Mouse (Mus musculus) liver, embryonic 15.5 days (tissue): Measurements from ENCODE around the gene Bbs4. TPM values are rescaled to one million over a fixed set of nuclear protein-coding genes. Genes with fewer than 3 reads are reported as not detected.

Experiments
- ATAC-seq: fragments of 200-750 bp; cut with Nextera tagmentation; 2 replicates; pipeline ENCODE4 v1.8.0; 2017; ENCODE audit warnings: moderate number of reproducible peaks, mild to moderate bottlenecking, moderate library complexity; ENCODE audit not compliant: insufficient read depth
- H3K27ac ChIP-seq: fragments of 300-500 bp; sonication (generic); replicated peaks from 2 replicates; pipeline ENCODE4 v1.5.1; 2015; ENCODE audit warnings: mild to moderate bottlenecking, inconsistent platforms
- H3K27me3 ChIP-seq: fragments of 300-500 bp; sonication (generic); 2 replicates; pipeline ENCODE4 v1.6.1; 2015; ENCODE audit warnings: mild to moderate bottlenecking, inconsistent platforms
- H3K36me3 ChIP-seq: fragments of 300-500 bp; sonication (generic); replicated peaks from 2 replicates; pipeline ENCODE4 v1.6.1; 2015; ENCODE audit warnings: moderate library complexity, mild to moderate bottlenecking, inconsistent platforms
- H3K4me1 ChIP-seq: fragments of 300-500 bp; sonication (generic); replicated peaks from 2 replicates; pipeline ENCODE4 v1.6.1; 2015; ENCODE audit warnings: inconsistent platforms
- H3K4me2 ChIP-seq: fragments of 300-500 bp; sonication (generic); 2 replicates; pipeline ENCODE4 v1.6.1; 2015; ENCODE audit warnings: moderate library complexity, mild to moderate bottlenecking, inconsistent platforms
- H3K4me3 ChIP-seq: fragments of 300-500 bp; sonication (generic); replicated peaks from 2 replicates; pipeline ENCODE4 v1.5.1; 2015; ENCODE audit warnings: mild to moderate bottlenecking, inconsistent platforms
- H3K9ac ChIP-seq: fragments of 300-500 bp; sonication (generic); 2 replicates; pipeline ENCODE4 v1.6.1; 2015; ENCODE audit warnings: moderate library complexity, mild to moderate bottlenecking, inconsistent platforms
- H3K9me3 ChIP-seq: fragments of 300-500 bp; sonication (generic); replicated peaks from 2 replicates; pipeline ENCODE4 v1.6.1; 2016; ENCODE audit warnings: inconsistent platforms
- WGBS: fragments of 180-500 bp; shearing (Covaris S2); methylation state at CpG from one replicate; pipeline ENCODE4 v1.1.7; 2015; ENCODE audit warnings: mixed read lengths; ENCODE audit not compliant: insufficient replicate concordance; 5-methylcytosine and 5-hydroxymethylcytosine counted together
- polyA plus RNA-seq: library from polyadenylated mRNA; unstranded; fragments of >200 nt; fragmentation: Nextera tagmentation; extraction: Ambion mirVana; gene quantifications from 2 replicates; pipeline ENCODE4 v1.2.1, GENCODE M21; 2015

Gene Bbs4
- polyA plus RNA-seq, 1 experiment from 2014 or later: 1.8 TPM

DNA sequence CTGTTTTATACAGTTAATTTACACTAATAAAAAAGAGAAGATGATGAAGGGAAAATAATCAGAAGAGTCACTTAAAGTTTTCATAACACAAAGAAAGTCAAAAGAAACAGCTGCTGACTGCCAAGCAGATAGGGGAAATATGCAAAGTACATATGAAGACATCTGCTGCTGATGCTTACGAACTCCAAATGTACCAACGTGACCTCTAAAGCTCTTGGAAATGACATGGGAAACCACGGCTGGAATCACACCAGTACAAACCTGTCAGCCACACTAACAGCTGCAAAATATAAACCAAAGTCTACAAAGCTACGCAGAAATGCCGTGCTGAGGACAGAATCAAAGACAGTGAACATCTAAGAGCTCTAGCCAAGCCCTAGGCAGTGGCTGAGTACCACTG, 14.2 kb downstream of the Bbs4 start:
- no peak for ATAC-seq
- Histone ChIP-seq H3K4me3 (no peak overlapping the region), H3K9ac (no peak overlapping the region), H3K27ac (no peak overlapping the region), H3K27me3 (no peaks in the 10 kb centered on the region), H3K9me3 (no peaks in the 10 kb centered on the region), H3K36me3 (no peaks in the 10 kb centered on the region; the same call in 1 of the 2 replicates), H3K4me2 (no peak overlapping the region), H3K4me1 (peaks cover 11% of the 10 kb centered on the region)
- WGBS: 73% methylated on average over 5 of the region's 5 CpGs

DNA sequence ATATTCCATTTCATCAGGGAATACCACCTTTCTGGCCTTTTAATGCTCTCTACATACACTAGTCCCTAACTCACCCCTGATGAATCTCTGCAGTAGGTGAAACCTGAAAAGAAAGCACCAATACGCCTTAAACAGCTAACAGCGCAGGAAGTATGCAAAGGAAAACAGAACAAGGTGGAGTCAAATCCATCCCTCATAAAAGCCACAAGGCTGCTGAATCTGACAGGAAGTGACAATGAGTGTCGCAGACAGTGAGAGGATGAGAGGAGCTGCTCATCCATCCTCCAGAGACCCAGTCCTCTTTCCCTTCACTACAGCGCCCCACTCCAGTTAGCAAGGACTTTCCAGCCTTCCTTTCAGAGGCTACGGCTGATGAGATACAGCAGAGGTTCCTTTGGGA, 14.9 kb downstream of the Bbs4 start:
- Histone ChIP-seq H3K4me2 (no peak overlapping the region), H3K9me3 (no peaks in the 10 kb centered on the region), H3K27me3 (no peaks in the 10 kb centered on the region), H3K4me1 (peaks cover 11% of the 10 kb centered on the region), H3K27ac (no peak overlapping the region), H3K4me3 (no peak overlapping the region), H3K36me3 (no peaks in the 10 kb centered on the region; the same call in 1 of the 2 replicates), H3K9ac (no peak overlapping the region)
- WGBS: 71% methylated on average over 5 of the region's 5 CpGs
- ATAC-seq: no peak

DNA sequence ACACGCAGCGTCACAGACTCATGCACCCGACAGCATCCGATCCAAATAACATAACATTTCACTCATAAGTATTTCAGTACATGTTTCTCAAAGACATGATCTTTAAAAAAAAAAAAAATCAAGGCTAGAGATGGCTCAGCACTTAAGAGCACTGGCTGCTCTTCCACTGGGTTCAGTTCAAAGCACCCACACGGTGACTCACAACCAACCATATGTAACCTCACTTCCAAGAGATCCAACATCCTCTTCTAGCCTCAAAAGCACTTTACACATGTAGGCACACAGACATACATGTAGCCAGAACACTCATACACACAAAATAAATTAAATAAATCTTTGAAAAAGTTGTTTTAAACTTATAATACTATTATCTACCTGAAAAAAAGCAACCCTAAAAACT, 15.4 kb downstream of the Bbs4 start:
- no peak overlapping the region for H3K9ac ChIP-seq
- H3K9me3 ChIP-seq: no peaks in the 10 kb centered on the region
- H3K4me1 ChIP-seq: peaks cover 11% of the 10 kb centered on the region
- no peak overlapping the region for H3K27ac ChIP-seq
- no peaks in the 10 kb centered on the region; the same call in 1 of the 2 replicates for H3K36me3 ChIP-seq
- ATAC-seq: no peak
- 81% methylated on average over 5 of the region's 5 CpGs for WGBS
- no peak overlapping the region for H3K4me3 ChIP-seq
- H3K27me3 ChIP-seq: no peaks in the 10 kb centered on the region
- H3K4me2 ChIP-seq: no peak overlapping the region

DNA sequence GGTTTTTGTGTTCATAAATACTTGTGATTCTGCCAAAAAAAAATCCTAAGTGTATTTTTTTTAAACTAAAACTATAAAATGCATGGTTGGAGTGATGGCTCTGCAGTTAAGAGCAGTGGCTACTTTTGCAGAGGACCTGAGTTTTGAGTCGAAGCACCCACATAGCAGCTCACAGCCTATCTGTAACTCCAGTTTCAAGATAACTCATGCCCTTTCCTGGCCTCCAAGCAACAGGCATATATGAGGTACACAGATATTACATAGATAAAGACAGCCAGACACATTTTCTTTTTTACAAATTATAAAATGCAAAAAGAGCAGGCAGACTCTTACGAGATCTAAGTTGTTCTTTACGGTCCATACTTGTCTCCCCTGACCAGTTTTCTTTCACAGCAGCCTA, 16.8 kb downstream of the Bbs4 start:
- 54% methylated on average over 3 of the region's 3 CpGs for WGBS
- Histone ChIP-seq H3K9me3 (no peaks in the 10 kb centered on the region), H3K27ac (no peak overlapping the region), H3K4me2 (no peak overlapping the region), H3K4me3 (no peak overlapping the region), H3K4me1 (peaks cover 11% of the 10 kb centered on the region), H3K9ac (no peak overlapping the region), H3K27me3 (no peaks in the 10 kb centered on the region), H3K36me3 (no peaks in the 10 kb centered on the region; the same call in 1 of the 2 replicates)
- ATAC-seq: no peak

DNA sequence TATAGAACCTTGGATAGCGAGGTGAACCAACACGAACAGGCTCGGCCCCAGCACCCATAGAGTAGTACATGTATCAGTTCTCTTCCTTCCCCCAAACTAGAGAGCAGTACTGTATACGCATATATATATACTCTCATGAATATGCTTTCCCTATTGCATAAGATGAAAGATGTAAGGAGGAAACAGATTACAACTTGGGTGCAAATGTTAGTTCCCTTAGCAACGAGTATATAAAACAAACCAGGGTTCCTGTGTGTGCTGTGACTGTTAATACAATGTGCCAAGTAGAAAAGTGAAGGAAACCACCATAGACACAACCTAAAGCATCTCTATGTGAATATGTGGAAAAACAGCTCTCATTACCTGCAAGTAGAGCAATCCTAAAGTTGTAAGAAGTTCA, 23.3 kb downstream of the Bbs4 start:
- ATAC-seq: no peak
- Histone ChIP-seq H3K4me2 (no peak overlapping the region), H3K36me3 (0 out of 2 replicates have a peak, but pooled peaks cover 6% of the 10 kb centered on the region), H3K9me3 (no peaks in the 10 kb centered on the region), H3K4me1 (peaks cover under 1% of the 10 kb centered on the region; the same call in 1 of the 2 replicates), H3K27me3 (no peaks in the 10 kb centered on the region), H3K27ac (no peak overlapping the region), H3K9ac (no peak overlapping the region), H3K4me3 (no peak overlapping the region)
- 82% methylated on average over 5 of the region's 5 CpGs for WGBS

DNA sequence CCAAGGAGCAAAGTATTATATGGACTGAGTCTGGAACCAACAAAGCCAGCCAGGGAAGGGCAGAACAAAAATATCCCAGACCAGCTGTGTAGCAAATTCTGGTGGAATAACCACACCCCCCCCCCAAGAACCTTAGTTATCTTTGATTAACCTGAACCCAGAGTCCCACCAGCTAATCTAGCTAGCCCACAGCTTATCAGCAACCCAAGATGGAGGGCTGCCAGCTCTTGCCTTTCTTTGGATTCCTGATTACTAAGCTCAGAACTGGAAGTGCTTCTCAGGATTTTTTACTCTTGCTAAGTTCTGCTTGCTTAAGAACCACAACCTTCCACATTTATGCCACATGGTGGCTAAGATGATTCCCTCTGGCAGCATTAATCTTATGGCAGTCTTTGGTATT, 29.0 kb downstream of the Bbs4 start:
- peak; percentile 58; the same call in 1 of the 2 replicates for ATAC-seq
- H3K27ac ChIP-seq: no peak overlapping the region
- no peak overlapping the region for H3K4me3 ChIP-seq
- H3K9me3 ChIP-seq: no peaks in the 10 kb centered on the region
- no peak overlapping the region for H3K9ac ChIP-seq
- peaks cover 13% of the 10 kb centered on the region for H3K4me1 ChIP-seq
- H3K4me2 ChIP-seq: no peak overlapping the region
- no peaks in the 10 kb centered on the region for H3K27me3 ChIP-seq
- peaks cover 28% of the 10 kb centered on the region; the same call in 1 of the 2 replicates for H3K36me3 ChIP-seq

DNA sequence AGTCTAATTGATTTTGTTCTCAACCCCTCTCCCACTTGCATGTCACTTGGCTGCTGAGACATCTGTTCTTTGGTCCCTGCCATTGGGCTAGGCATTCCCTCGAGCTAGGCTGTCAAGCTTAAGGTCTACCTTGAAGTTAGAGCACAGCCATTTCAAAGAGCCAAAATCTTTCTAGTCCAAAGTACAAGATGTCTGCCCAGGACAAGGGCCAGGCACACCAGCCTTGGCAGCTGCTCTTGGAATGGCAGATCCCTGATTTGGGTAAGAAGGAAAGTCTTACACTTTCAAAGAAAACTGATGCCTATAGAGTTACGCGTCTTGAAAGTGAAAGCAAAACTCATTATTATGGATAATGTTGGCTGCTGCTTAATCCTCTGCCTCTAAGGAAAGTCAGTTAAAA, 37.1 kb downstream of the Bbs4 start:
- no peaks in the 10 kb centered on the region for H3K9me3 ChIP-seq
- ATAC-seq: no peak
- 81% methylated on average over 3 of the region's 3 CpGs for WGBS

DNA sequence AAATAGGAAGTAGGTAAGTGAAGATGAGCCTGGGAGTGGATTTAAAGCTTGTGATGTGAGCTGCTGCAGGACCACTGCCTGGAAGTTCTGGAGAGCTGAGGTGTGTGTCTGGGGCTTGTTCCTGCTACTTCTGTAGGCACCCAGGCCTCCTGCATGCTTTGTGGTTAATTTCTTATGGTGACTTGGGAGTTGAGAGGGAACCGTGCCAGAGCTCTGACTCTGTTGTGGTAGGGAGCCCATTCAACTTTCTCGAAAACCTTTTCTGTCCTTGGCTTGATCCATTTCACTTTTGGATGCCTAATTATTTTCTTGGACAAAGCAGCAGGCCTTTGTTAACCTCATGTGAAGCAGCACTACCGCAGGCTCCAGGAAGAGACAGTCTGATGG, 42.0 kb downstream of the Bbs4 start:
- no peaks in the 10 kb centered on the region for H3K4me1 ChIP-seq
- no peak overlapping the region for H3K4me2 ChIP-seq
- H3K27ac ChIP-seq: no peak overlapping the region
- no peak for ATAC-seq
- 84% methylated on average over 3 of the region's 3 CpGs for WGBS
- H3K9me3 ChIP-seq: no peaks in the 10 kb centered on the region
- no peaks in the 10 kb centered on the region for H3K27me3 ChIP-seq
- H3K36me3 ChIP-seq: peaks cover 72% of the 10 kb centered on the region
- H3K9ac ChIP-seq: no peak overlapping the region
- no peak overlapping the region for H3K4me3 ChIP-seq

More for the DNA sequence above, 37.1 kb downstream of the Bbs4 start:
- no peak overlapping the region for H3K27ac ChIP-seq
- H3K4me3 ChIP-seq: no peak overlapping the region
- no peaks in the 10 kb centered on the region for H3K27me3 ChIP-seq
- H3K36me3 ChIP-seq: peaks cover 41% of the 10 kb centered on the region
- H3K4me2 ChIP-seq: no peak overlapping the region
- H3K4me1 ChIP-seq: no peaks in the 10 kb centered on the region
- no peak overlapping the region for H3K9ac ChIP-seq

DNA sequence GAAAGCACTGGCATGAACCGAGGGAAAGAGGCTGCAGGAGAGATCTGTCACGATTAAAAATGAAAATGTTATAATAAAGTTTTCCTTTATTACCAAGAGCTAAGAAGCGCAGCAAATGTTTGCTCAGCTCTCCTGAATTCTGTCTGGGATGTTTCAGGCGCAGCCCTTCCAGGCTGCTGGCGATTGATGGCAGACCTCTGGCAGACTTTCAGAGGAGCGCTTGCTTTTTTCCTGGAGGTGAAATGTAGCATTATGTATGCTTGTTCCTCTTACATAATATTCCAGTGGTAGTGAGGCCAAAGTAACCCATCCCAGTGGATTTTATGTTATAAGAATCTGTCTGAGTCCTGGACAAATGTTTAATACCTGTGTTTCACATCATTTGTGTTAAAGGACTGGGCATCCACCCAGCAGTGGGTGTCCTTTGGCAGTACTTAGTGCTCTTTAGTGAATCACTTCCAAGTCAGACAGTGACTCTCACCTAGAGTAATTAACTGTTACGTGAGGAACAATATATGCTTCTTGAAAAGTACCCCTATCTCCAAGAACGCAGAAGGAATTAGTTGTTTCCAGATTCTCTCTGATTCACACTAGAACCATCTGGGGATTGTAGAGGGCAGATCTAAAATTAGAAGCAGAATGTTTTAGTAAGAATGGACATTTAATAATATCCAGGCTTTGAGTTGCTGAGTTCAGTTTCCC, 42.6 kb downstream of the Bbs4 start:
- H3K4me1 ChIP-seq: no peaks in the 10 kb centered on the region
- no peak overlapping the region for H3K4me2 ChIP-seq
- H3K4me3 ChIP-seq: no peak overlapping the region
- H3K9me3 ChIP-seq: no peaks in the 10 kb centered on the region
- no peak overlapping the region for H3K9ac ChIP-seq
- H3K36me3 ChIP-seq: peaks cover 76% of the 10 kb centered on the region
- no peak for ATAC-seq
- WGBS: 85% methylated on average over 8 of the region's 8 CpGs
- H3K27ac ChIP-seq: no peak overlapping the region
- H3K27me3 ChIP-seq: no peaks in the 10 kb centered on the region

DNA sequence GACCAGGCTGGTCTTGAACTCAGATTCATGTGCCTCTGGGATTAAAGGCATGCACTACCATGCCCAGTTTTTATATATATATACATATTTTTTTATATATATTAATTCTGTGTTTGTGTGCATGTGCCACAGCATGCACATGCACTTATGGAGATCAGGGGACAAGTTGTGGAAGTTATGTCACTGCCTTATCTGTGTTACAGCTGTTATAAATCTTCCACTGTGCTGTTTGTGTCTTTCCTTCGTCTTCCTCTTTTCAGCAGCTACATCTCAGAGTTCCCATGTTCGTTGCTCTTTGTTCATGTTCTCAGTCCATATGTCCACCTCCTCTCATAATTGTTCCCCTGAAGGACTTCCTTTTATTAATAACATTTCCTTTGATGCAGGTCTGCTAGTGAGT, 45.4 kb downstream of the Bbs4 start:
- WGBS: 41% methylated on average over 2 of the region's 2 CpGs
- Histone ChIP-seq H3K9ac (no peak overlapping the region), H3K27ac (no peak overlapping the region), H3K4me1 (0 out of 2 replicates have a peak, but pooled peaks cover 2% of the 10 kb centered on the region), H3K4me3 (no peak overlapping the region), H3K36me3 (peaks cover 66% of the 10 kb centered on the region), H3K9me3 (no peaks in the 10 kb centered on the region), H3K4me2 (no peak overlapping the region), H3K27me3 (no peaks in the 10 kb centered on the region)
- ATAC-seq: no peak

DNA sequence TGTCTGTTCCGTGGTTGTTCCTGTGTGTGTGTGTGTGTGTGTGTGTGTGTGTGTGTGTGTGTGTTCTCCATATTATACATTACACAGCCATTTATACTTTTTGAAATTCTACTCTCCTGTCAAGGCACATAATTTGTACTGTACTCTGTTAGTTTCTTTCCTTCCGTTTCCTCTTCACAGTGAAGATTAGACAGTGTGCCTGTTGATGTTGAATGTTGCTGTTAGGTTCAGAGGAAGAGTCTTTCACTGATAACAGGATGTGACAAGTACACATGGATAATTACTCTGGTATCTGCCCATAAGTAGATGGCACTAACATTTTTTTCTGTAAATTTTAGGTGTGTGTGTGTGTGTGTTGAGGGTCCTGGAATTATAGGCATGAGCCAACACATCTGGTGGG, 56.9 kb downstream of the Bbs4 start:
- Histone ChIP-seq H3K4me1 (peaks cover 41% of the 10 kb centered on the region), H3K9me3 (no peaks in the 10 kb centered on the region), H3K36me3 (peaks cover 36% of the 10 kb centered on the region), H3K27ac (no peak overlapping the region), H3K9ac (no peak overlapping the region), H3K4me3 (no peak overlapping the region), H3K27me3 (no peaks in the 10 kb centered on the region), H3K4me2 (no peak overlapping the region; the same call in 1 of the 2 replicates)
- WGBS: 50% methylated on average over 2 of the region's 2 CpGs
- no peak for ATAC-seq

DNA sequence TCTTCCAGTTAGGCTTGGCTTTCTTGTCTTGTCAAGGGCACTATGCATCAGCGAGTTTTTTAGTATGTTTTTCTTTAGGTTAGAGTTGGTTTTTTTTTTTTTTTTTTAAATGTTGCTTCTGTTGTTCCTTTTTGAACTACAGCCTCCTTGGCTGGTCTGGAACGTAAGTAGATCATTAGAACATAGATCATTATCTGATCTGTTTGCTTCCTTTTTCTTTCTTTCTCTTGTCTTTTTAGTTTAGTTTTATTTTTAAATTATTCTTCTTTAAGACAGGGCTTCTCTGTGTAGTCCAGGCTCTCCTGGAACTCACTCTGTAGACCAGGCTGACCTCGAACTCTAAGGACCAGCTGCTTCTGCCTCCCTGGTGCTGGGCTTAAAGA, 60.8 kb downstream of the Bbs4 start:
- ATAC-seq: no peak
- Histone ChIP-seq H3K4me3 (peak overlapping the region; percentile 95), H3K9ac (peak overlapping the region; percentile 89), H3K4me2 (peak overlapping the region; percentile 99), H3K27ac (peak overlapping the region; percentile 88; the same call in 1 of the 2 replicates), H3K4me1 (peaks cover 78% of the 10 kb centered on the region), H3K9me3 (no peaks in the 10 kb centered on the region), H3K36me3 (peaks cover 2% of the 10 kb centered on the region), H3K27me3 (no peaks in the 10 kb centered on the region)
- WGBS: 15% methylated on average over 3 of the region's 3 CpGs
